24 mouse cellular contexts compared by ENCODE assay signal in the genomic region with DNA sequence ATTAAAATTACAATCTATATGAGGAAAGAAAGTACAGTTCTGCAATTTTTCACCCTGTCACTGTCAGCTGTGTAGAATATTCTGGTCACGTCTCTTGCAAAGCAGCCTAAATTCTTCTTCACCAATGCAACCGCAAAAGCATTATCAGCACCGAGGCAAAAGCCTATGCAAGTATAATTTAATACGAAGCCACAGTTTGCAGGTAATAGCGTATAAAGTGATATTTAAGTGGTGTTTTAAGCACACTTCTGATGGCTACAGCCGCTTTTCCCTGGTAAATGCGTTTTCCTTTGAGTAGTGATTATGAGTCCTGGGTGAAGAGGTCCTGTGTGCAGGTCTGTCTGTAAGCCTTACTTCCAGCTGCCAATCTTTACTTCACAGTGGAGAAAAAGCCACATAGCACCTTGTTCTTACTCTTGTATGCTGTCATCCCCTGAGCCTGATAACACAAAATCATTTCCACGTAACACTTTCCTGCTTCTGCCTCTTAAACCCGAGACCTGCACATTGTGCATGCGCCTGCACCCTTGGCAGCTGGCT.
A peak's percentile ranks its signal among the peaks of the same experiment; 100 is the strongest.
DNase-seq lines count a peak whose midpoint lies in the region; ATAC-seq and TF ChIP-seq lines count a peak whose summit lies in the region.
"Had no signal": no experiment of that assay in that cellular context is flagged by ENCODE, and none has a peak within 500 bp of the region (broad histone marks: within the 10 kb centered on the region; RNA-seq: fewer than 3 reads in every experiment).

No protein-coding gene starts in this region.

- no peak overlapping the region for H3K4me3 ChIP-seq in hindbrain, embryonic 14.5 days (replicated peaks; ENCODE audit: low read length)
- H3K4me3 ChIP-seq in hindbrain, embryonic 10.5 days = no peak overlapping the region
- H3K4me3 ChIP-seq in CH12.LX (replicated peaks in 1 of 3; ENCODE audit: low read depth in 2 of 3, low read length in 2 of 3, poor library complexity in 1 of 3) = no peak overlapping the region
- no peak overlapping the region for H3K4me3 ChIP-seq in limb, embryonic 13.5 days
- no peak overlapping the region for H3K4me3 ChIP-seq in midbrain, embryonic 16.5 days (ENCODE audit: low read depth, low read length)
- H3K4me3 ChIP-seq: embryonic facial prominence, embryonic 12.5 days; limb, embryonic 15.5 days; liver, embryonic 13.5 days; myocyte; neural tube, embryonic 12.5 days; stomach, embryonic 15.5 days had no signal

- no peaks in the 10 kb centered on the region for H3K79me2 ChIP-seq in CH12.LX (replicated peaks; ENCODE audit: control insufficient read depth, extremely low read depth, insufficient read depth, poor library complexity, severe bottlenecking)

- no peak for TF ChIP-seq EP300 in CH12.LX (IDR thresholded peaks at IDR 0.05; ENCODE audit: low read length)

- dilution Hi-C loops in CH12.LX (cut with MboI; ENCODE audit: extremely low pct_ligation_motif_present, extremely low pct_unique_long_range_greater_than_20kb, low sequenced_read_pairs) = no loop called here

- H3K9ac ChIP-seq in hindbrain, embryonic 14.5 days = no peak overlapping the region
- no peak overlapping the region for H3K9ac ChIP-seq in CH12.LX (ENCODE audit: insufficient read depth, low read depth)
- no peak overlapping the region for H3K9ac ChIP-seq in limb, embryonic 13.5 days
- no peak overlapping the region for H3K9ac ChIP-seq in midbrain, embryonic 16.5 days (ENCODE audit: low read depth, low read length)
- H3K9ac ChIP-seq: embryonic facial prominence, embryonic 12.5 days; limb, embryonic 15.5 days; liver, embryonic 13.5 days; neural tube, embryonic 12.5 days; stomach, embryonic 15.5 days had no signal

- intact Hi-C loops in left cerebral cortex, postnatal 36 days (cut with DNase I) = no loop called here

- H3K27ac ChIP-seq in hindbrain, embryonic 14.5 days = 0 out of 2 replicates have a peak overlapping the region, but pooled peaks have one; percentile 8
- no peak overlapping the region; the same call in 1 of the 2 replicates for H3K27ac ChIP-seq in hindbrain, embryonic 10.5 days
- H3K27ac ChIP-seq in CH12.LX (ENCODE audit: insufficient read depth, low read depth) = no peak overlapping the region
- no peak overlapping the region for H3K27ac ChIP-seq in limb, embryonic 13.5 days
- H3K27ac ChIP-seq in midbrain, embryonic 16.5 days (ENCODE audit: low read length) = no peak overlapping the region
- H3K27ac ChIP-seq: embryonic facial prominence, embryonic 12.5 days; limb, embryonic 15.5 days; liver, embryonic 13.5 days; neural tube, embryonic 12.5 days; stomach, embryonic 15.5 days had no signal

- H3K27me3 ChIP-seq in hindbrain, embryonic 14.5 days (ENCODE audit: control insufficient read depth, insufficient read depth, low read length) = no peaks in the 10 kb centered on the region
- H3K27me3 ChIP-seq in hindbrain, embryonic 10.5 days (ENCODE audit: insufficient read depth, poor library complexity, severe bottlenecking) = no peaks in the 10 kb centered on the region
- no peaks in the 10 kb centered on the region for H3K27me3 ChIP-seq in CH12.LX (replicated peaks)
- H3K27me3 ChIP-seq in limb, embryonic 13.5 days = no peaks in the 10 kb centered on the region
- H3K27me3 ChIP-seq in midbrain, embryonic 16.5 days (ENCODE audit: control insufficient read depth, insufficient read depth, low read depth, low read length) = no peaks in the 10 kb centered on the region
- H3K27me3 ChIP-seq: embryonic facial prominence, embryonic 12.5 days; limb, embryonic 15.5 days; liver, embryonic 13.5 days; neural tube, embryonic 12.5 days; stomach, embryonic 15.5 days had no signal

- WGBS in hindbrain, embryonic 14.5 days = 47% methylated on average over 10 of the region's 10 CpGs
- WGBS in hindbrain, embryonic 10.5 days = 70% methylated on average over 10 of the region's 10 CpGs
- WGBS in limb, embryonic 13.5 days = 47% methylated on average over 10 of the region's 10 CpGs
- 43% methylated on average over 10 of the region's 10 CpGs for WGBS in midbrain, embryonic 16.5 days

- no peak for TF ChIP-seq POLR2A in CH12.LX (IDR thresholded peaks at IDR 0.05; ENCODE audit: low read depth, low read length)

- in situ Hi-C loops in CH12.LX (cut with MboI; ENCODE audit: low pct_ligation_motif_present, low pct_unique_long_range_greater_than_20kb, low sequenced_read_pairs) = no loop called here

- no peak for ATAC-seq in hindbrain, embryonic 14.5 days (ENCODE audit: low FRiP score)
- ATAC-seq in limb, embryonic 13.5 days (ENCODE audit: low FRiP score, low read depth) = no peak
- ATAC-seq in midbrain, embryonic 16.5 days = peak; percentile 52
- ATAC-seq: Patski had no signal

- peak; percentile 29 for DNase-seq in hindbrain, embryonic 14.5 days (ENCODE audit: low spot score)
- DNase-seq in hindbrain, embryonic 10.5 days (ENCODE audit: low spot score) = no peak
- DNase-seq in CH12.LX (ENCODE audit: extremely low read depth) = peak; percentile 19
- DNase-seq in left cerebral cortex, postnatal 36 days (ENCODE audit: low spot score in 2 of 2) = no peak
- DNase-seq in thymus, postnatal 14 days = no peak
- DNase-seq in layer of hippocampus, adult 11-12 months (ENCODE audit: low spot score) = no peak
- DNase-seq: adrenal gland, postnatal 14 days; cerebellum, adult 11-12 months; cerebellum, adult 9-11 months; gastrocnemius, postnatal 14 days; heart, postnatal 14 days; kidney, adult 11 months; kidney, postnatal 14 days; liver, embryonic 13.5 days; lung, adult 18-20 months; lung, postnatal 14 days had no signal

- H3K36me3 ChIP-seq in hindbrain, embryonic 14.5 days (replicated peaks; ENCODE audit: control insufficient read depth, insufficient read depth) = no peaks in the 10 kb centered on the region
- H3K36me3 ChIP-seq in hindbrain, embryonic 10.5 days = no peaks in the 10 kb centered on the region
- no peaks in the 10 kb centered on the region for H3K36me3 ChIP-seq in CH12.LX (replicated peaks in 1 of 2; ENCODE audit: control insufficient read depth in 1 of 2, insufficient read depth in 1 of 2, low read length in 1 of 2)
- H3K36me3 ChIP-seq in limb, embryonic 13.5 days = no peaks in the 10 kb centered on the region
- no peaks in the 10 kb centered on the region for H3K36me3 ChIP-seq in midbrain, embryonic 16.5 days (ENCODE audit: control insufficient read depth, insufficient read depth, low read length)
- H3K36me3 ChIP-seq: embryonic facial prominence, embryonic 12.5 days; limb, embryonic 15.5 days; liver, embryonic 13.5 days; neural tube, embryonic 12.5 days; stomach, embryonic 15.5 days had no signal

- H3K4me2 ChIP-seq in hindbrain, embryonic 14.5 days (replicated peaks) = no peak overlapping the region; the same call in 1 of the 2 replicates
- no peak overlapping the region for H3K4me2 ChIP-seq in CH12.LX (ENCODE audit: insufficient read depth, low read depth, poor library complexity, severe bottlenecking)
- H3K4me2 ChIP-seq in limb, embryonic 13.5 days (replicated peaks) = peak overlapping the region; percentile 11; the same call in 1 of the 2 replicates
- no peak overlapping the region for H3K4me2 ChIP-seq in midbrain, embryonic 16.5 days (ENCODE audit: low read length)
- H3K4me2 ChIP-seq: embryonic facial prominence, embryonic 12.5 days; limb, embryonic 15.5 days; liver, embryonic 13.5 days; neural tube, embryonic 12.5 days; stomach, embryonic 15.5 days had no signal

- peaks cover 19% of the 10 kb centered on the region; the same call in 1 of the 2 replicates for H3K4me1 ChIP-seq in hindbrain, embryonic 14.5 days (replicated peaks; ENCODE audit: control insufficient read depth, insufficient read depth, low read length)
- H3K4me1 ChIP-seq in hindbrain, embryonic 10.5 days (replicated peaks) = peaks cover 32% of the 10 kb centered on the region
- peaks cover 0 to 30% of the 10 kb centered on the region in 2 experiments; a peak in 2 of 4 replicates for H3K4me1 ChIP-seq in CH12.LX (ENCODE audit: control insufficient read depth in 1 of 2, insufficient read depth in 2 of 2)
- peaks cover 18% of the 10 kb centered on the region; the same call in 1 of the 2 replicates for H3K4me1 ChIP-seq in limb, embryonic 13.5 days
- peaks cover 3% of the 10 kb centered on the region; the same call in 1 of the 2 replicates for H3K4me1 ChIP-seq in midbrain, embryonic 16.5 days (ENCODE audit: control insufficient read depth, insufficient read depth, low read length)
- H3K4me1 ChIP-seq: embryonic facial prominence, embryonic 12.5 days; liver, embryonic 13.5 days; stomach, embryonic 15.5 days had no signal

- no peak for TF ChIP-seq CTCF in CH12.LX (conservative IDR thresholded peaks at IDR 0.05 in 1 of 2, IDR thresholded peaks at IDR 0.05 in 1 of 2; ENCODE audit: low read depth in 2 of 2, low read length in 2 of 2)

- no peaks in the 10 kb centered on the region for H3K9me3 ChIP-seq in hindbrain, embryonic 14.5 days (ENCODE audit: control insufficient read depth, low read length)
- no peaks in the 10 kb centered on the region for H3K9me3 ChIP-seq in hindbrain, embryonic 10.5 days
- H3K9me3 ChIP-seq in CH12.LX (replicated peaks; ENCODE audit: low read length) = no peaks in the 10 kb centered on the region
- no peaks in the 10 kb centered on the region for H3K9me3 ChIP-seq in limb, embryonic 13.5 days
- no peaks in the 10 kb centered on the region for H3K9me3 ChIP-seq in midbrain, embryonic 16.5 days (replicated peaks; ENCODE audit: control insufficient read depth, low read length, poor library complexity, severe bottlenecking)
- H3K9me3 ChIP-seq: embryonic facial prominence, embryonic 12.5 days; limb, embryonic 15.5 days; liver, embryonic 13.5 days; neural tube, embryonic 12.5 days; stomach, embryonic 15.5 days had no signal

- no peak for TF ChIP-seq RAD21 in CH12.LX (IDR thresholded peaks at IDR 0.05; ENCODE audit: low read depth, low read length)

TF ChIP-seq in CH12.LX, 34 proteins besides CTCF, POLR2A, EP300 and RAD21:
- no peak for TF ChIP-seq GABPA (IDR thresholded peaks at IDR 0.05; ENCODE audit: insufficient replicate concordance, low read depth, low read length)
- no peak for TF ChIP-seq ZNF384 (IDR thresholded peaks at IDR 0.05; ENCODE audit: low read depth, low read length)
- TF ChIP-seq JUND (conservative IDR thresholded peaks at IDR 0.05; ENCODE audit: low read depth, low read length) = no peak
- no peak for TF ChIP-seq UBTF (IDR thresholded peaks at IDR 0.05; ENCODE audit: low read depth, low read length)
- no peak for TF ChIP-seq USF2 (conservative IDR thresholded peaks at IDR 0.05; ENCODE audit: low read depth, low read length)
- no peak for TF ChIP-seq ELF1 (IDR thresholded peaks at IDR 0.05; ENCODE audit: low read depth, low read length)
- no peak for TF ChIP-seq MXI1 (IDR thresholded peaks at IDR 0.05; ENCODE audit: low read depth, low read length)
- no peak for TF ChIP-seq CHD1 (IDR thresholded peaks at IDR 0.05; ENCODE audit: low read depth, low read length)
- no peak for TF ChIP-seq USF1 (IDR thresholded peaks at IDR 0.05; ENCODE audit: low read depth, low read length)

Comparison
In these comparisons a context has a peak if more than half of its experiments do, and no peak if none do; other contexts are left out.
1. DNase-seq: peak in hindbrain, embryonic 14.5 days (single experiment) and CH12.LX (single experiment); none in hindbrain, embryonic 10.5 days (single experiment), left cerebral cortex, postnatal 36 days (0 of 2), thymus, postnatal 14 days (single experiment) and layer of hippocampus, adult 11-12 months (single experiment).